Mouse (Mus musculus): ENCODE measurements around the gene Rere. TPM values are rescaled to one million over a fixed set of nuclear protein-coding genes. Genes with fewer than 3 reads are reported as not detected.
"Not testable (repeated sequence)": the region's sequence is repeated elsewhere in the genome, so short reads cannot be mapped to it uniquely, and the experiment has no call there.

Gene Rere
- total RNA-seq, 1 experiment, result 21.7 TPM

DNA sequence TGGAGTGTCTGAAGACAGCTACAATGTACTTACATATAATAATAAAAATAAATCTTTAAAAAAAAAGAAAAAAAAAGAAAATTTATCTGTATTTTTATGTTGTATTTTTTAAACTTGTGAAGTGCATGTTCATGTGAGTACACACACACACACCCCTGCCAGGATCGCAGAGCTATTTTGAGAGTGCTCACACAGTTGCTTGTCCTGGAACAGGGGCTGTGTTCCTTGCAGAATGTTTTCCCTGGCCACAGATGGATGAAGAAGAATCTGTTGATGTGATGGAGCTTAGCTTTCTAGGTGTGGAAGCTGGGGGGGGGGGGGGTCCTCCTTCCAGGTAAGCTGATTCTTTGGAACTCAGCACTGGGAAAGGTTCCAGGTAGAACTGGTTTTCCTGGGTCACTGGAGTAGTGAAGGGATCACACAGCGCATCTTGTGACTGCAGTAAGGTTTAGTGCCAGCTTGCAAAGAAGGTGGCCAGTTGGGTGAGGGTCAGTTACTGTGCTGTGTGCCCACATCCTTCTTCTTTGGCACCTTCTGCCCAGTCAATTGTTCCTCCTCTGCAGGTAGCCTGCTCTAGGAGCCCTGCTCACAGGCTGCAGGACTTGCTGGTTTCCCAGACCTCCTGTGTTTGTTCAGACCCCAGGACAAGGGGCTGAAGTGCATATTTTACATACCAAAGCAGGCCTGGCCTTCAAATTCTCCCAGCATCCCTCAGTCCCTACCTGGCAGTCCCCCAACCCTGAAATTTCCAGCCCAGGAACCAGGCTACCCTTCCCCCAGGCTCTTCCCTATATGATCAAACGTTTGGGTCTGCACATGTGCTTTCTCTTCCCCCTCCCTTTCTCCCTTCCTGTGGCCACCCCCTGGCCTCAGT lies 317.9 kb downstream of the Rere start:
- Histone ChIP-seq H3K4me1 (ENCODE audit: control insufficient read depth in 2 of 2, insufficient read depth in 2 of 2, low read length in 2 of 2, poor library complexity in 1 of 2) (peaks cover 0 to 8% of the 10 kb centered on the region in 2 experiments; a peak in 2 of 4 replicates), H3K4me3 (ENCODE audit: insufficient read depth in 1 of 2, low read depth in 1 of 2, low read length in 2 of 2, poor library complexity in 1 of 2, severe bottlenecking in 1 of 2) (no peak overlapping the region), H3K27ac (ENCODE audit: insufficient read depth, low read depth, low read length, poor library complexity, severe bottlenecking) (0 out of 2 replicates have a peak overlapping the region, but pooled peaks have one; percentile 38), H3K36me3 (ENCODE audit: control insufficient read depth, insufficient read depth, low read length, poor library complexity, severe bottlenecking) (no peaks in the 10 kb centered on the region), H3K9me3 (ENCODE audit: control insufficient read depth, insufficient read depth, low read depth, low read length) (no peaks in the 10 kb centered on the region), H3K9ac (ENCODE audit: insufficient read depth, low read depth, low read length, poor library complexity, severe bottlenecking) (no peak overlapping the region)
- no peak for DNase-seq (ENCODE audit: low read depth, low spot score)
- TF ChIP-seq CHD2 (IDR thresholded peaks at IDR 0.05; ENCODE audit: low read depth, low read length) (no peak), ZC3H11A (IDR thresholded peaks at IDR 0.05; ENCODE audit: borderline replicate concordance, low read depth, low read length) (no peak), MAFK (IDR thresholded peaks at IDR 0.05; ENCODE audit: insufficient read depth, low read depth, low read length) (no peak), ZNF384 (IDR thresholded peaks at IDR 0.05; ENCODE audit: low read depth, low read length) (no peak), HCFC1 (IDR thresholded peaks at IDR 0.05; ENCODE audit: borderline replicate concordance, insufficient read depth, low read length) (no peak)
- in situ Hi-C loops (cut with MboI; ENCODE audit: low sequenced_read_pairs in 2 of 2, unreplicated experiment in 2 of 2), result no loop called here

DNA sequence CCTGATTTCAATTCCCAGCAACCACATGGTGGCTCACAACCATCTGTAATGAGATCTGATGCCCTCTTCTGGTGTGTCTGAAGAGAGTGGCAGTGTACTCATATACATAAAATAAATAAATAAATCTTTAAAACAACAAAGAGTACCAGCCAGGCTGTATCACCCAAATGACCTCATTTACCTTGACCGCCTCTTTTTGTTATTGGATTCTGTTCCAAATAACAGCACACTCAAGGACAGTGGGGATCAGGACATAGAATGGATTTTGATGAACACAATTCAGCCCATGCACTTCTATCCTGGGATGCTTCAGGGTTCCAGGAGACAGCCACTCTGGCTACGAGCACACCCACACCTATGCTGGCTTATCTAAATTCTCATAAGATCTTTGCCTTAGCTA lies 319.1 kb downstream of the Rere start:
- H3K9ac ChIP-seq (ENCODE audit: insufficient read depth, low read depth, low read length, poor library complexity, severe bottlenecking); H3K36me3 ChIP-seq (ENCODE audit: control insufficient read depth, insufficient read depth, low read length, poor library complexity, severe bottlenecking); H3K4me1 ChIP-seq (ENCODE audit: control insufficient read depth in 2 of 2, insufficient read depth in 2 of 2, low read length in 2 of 2, poor library complexity in 1 of 2); in situ Hi-C loops (cut with MboI; ENCODE audit: low sequenced_read_pairs in 2 of 2, unreplicated experiment in 2 of 2); DNase-seq (ENCODE audit: low read depth, low spot score); H3K9me3 ChIP-seq (ENCODE audit: control insufficient read depth, insufficient read depth, low read depth, low read length); H3K4me3 ChIP-seq (ENCODE audit: insufficient read depth in 1 of 2, low read depth in 1 of 2, low read length in 2 of 2, poor library complexity in 1 of 2, severe bottlenecking in 1 of 2); H3K27ac ChIP-seq (ENCODE audit: insufficient read depth, low read depth, low read length, poor library complexity, severe bottlenecking): not testable (repeated sequence)

DNA sequence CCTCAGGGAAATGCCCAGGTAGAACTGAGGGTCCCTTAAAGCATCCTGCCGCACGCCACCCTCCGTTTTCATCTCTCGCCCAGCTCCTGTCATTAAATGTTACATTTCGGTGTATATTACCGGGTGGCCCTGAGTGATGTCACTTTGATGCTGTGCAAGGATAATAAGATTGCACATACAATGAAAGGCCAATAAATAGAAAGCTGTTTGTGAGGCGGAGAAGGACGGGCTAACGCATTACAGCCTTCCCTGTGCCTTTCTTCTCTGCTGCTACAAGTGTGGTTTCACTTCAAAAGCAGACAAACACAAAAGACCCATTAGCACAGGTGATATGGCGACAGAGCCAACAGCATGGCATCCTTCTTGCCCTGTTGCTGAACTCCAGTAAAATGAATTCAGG lies 320.0 kb downstream of the Rere start:
- H3K9me3 ChIP-seq (ENCODE audit: control insufficient read depth, insufficient read depth, low read depth, low read length), result no peaks in the 10 kb centered on the region
- in situ Hi-C loops (cut with MboI; ENCODE audit: low sequenced_read_pairs in 2 of 2, unreplicated experiment in 2 of 2), result no loop called here
- peaks cover 0 to 8% of the 10 kb centered on the region in 2 experiments; a peak in 2 of 4 replicates for H3K4me1 ChIP-seq (ENCODE audit: control insufficient read depth in 2 of 2, insufficient read depth in 2 of 2, low read length in 2 of 2, poor library complexity in 1 of 2)
- no peak overlapping the region for H3K4me3 ChIP-seq (ENCODE audit: insufficient read depth in 1 of 2, low read depth in 1 of 2, low read length in 2 of 2, poor library complexity in 1 of 2, severe bottlenecking in 1 of 2)
- H3K9ac ChIP-seq (ENCODE audit: insufficient read depth, low read depth, low read length, poor library complexity, severe bottlenecking), result no peak overlapping the region
- H3K27ac ChIP-seq (ENCODE audit: insufficient read depth, low read depth, low read length, poor library complexity, severe bottlenecking), result no peak overlapping the region
- no peaks in the 10 kb centered on the region for H3K36me3 ChIP-seq (ENCODE audit: control insufficient read depth, insufficient read depth, low read length, poor library complexity, severe bottlenecking)
- no peak for DNase-seq (ENCODE audit: low read depth, low spot score)
- no peak for TF ChIP-seq CHD2 (IDR thresholded peaks at IDR 0.05; ENCODE audit: low read depth, low read length)

- H3K27ac ChIP-seq (ENCODE audit: insufficient read depth, low read depth, low read length, poor library complexity, severe bottlenecking), result no peak overlapping the region
- peaks cover 0 to 8% of the 10 kb centered on the region in 2 experiments; a peak in 2 of 4 replicates for H3K4me1 ChIP-seq (ENCODE audit: control insufficient read depth in 2 of 2, insufficient read depth in 2 of 2, low read length in 2 of 2, poor library complexity in 1 of 2)
- no peaks in the 10 kb centered on the region for H3K36me3 ChIP-seq (ENCODE audit: control insufficient read depth, insufficient read depth, low read length, poor library complexity, severe bottlenecking)
- in situ Hi-C loops (cut with MboI; ENCODE audit: low sequenced_read_pairs in 2 of 2, unreplicated experiment in 2 of 2), result no loop called here
- DNase-seq (ENCODE audit: low read depth, low spot score), result no peak
- H3K9me3 ChIP-seq (ENCODE audit: control insufficient read depth, insufficient read depth, low read depth, low read length), result no peaks in the 10 kb centered on the region
- TF ChIP-seq CHD2 (IDR thresholded peaks at IDR 0.05; ENCODE audit: low read depth, low read length), result no peak
- TF ChIP-seq ZC3H11A (IDR thresholded peaks at IDR 0.05; ENCODE audit: borderline replicate concordance, low read depth, low read length), result no peak
- no peak for TF ChIP-seq ZNF384 (IDR thresholded peaks at IDR 0.05; ENCODE audit: low read depth, low read length)
- no peak for TF ChIP-seq HCFC1 (IDR thresholded peaks at IDR 0.05; ENCODE audit: borderline replicate concordance, insufficient read depth, low read length)
- TF ChIP-seq MAFK (IDR thresholded peaks at IDR 0.05; ENCODE audit: insufficient read depth, low read depth, low read length), result no peak
- no peak overlapping the region for H3K9ac ChIP-seq (ENCODE audit: insufficient read depth, low read depth, low read length, poor library complexity, severe bottlenecking)
- no peak overlapping the region for H3K4me3 ChIP-seq (ENCODE audit: insufficient read depth in 1 of 2, low read depth in 1 of 2, low read length in 2 of 2, poor library complexity in 1 of 2, severe bottlenecking in 1 of 2)
Observed at GRCm38 (mm10) chr4:150603366-150604061, 322.1 kb downstream of the Rere start.
